Mouse (Mus musculus) brain, embryonic 14.5 days (tissue): ENCODE results near the gene Rtn4r. TPM values are rescaled to one million over a fixed set of nuclear protein-coding genes. Genes with fewer than 3 reads are reported as not detected.

Experiments
- DNase-seq: peaks from one replicate; pipeline ENCODE4 v3.0.0-alpha.2; 2011; ENCODE audit warnings: low read depth
- CTCF ChIP-seq: fragments of 200-500 bp; IDR thresholded peaks from 2 replicates; pipeline ENCODE4 v1.5.1; 2012; ENCODE audit warnings: inconsistent platforms, mild to moderate bottlenecking, moderate library complexity, borderline replicate concordance; ENCODE audit not compliant: insufficient read depth, insufficient read length; ENCODE audit errors: extremely low read depth
- POLR2A ChIP-seq: fragments of 200-500 bp; IDR thresholded peaks from 2 replicates; pipeline ENCODE4 v1.6.1; 2012; ENCODE audit warnings: mild to moderate bottlenecking, inconsistent platforms, borderline replicate concordance; ENCODE audit not compliant: poor library complexity, insufficient read depth, insufficient read length, severe bottlenecking; ENCODE audit errors: extremely low read depth
- polyA plus RNA-seq: library from polyadenylated mRNA; depleted of rRNA; stranded (reverse); fragments of >200 nt; gene quantifications from 2 replicates; pipeline ENCODE4 v1.2.3, GENCODE M21; 2012

The Rtn4r gene
- polyA plus RNA-seq, 1 experiment: 50.3 TPM

DNA sequence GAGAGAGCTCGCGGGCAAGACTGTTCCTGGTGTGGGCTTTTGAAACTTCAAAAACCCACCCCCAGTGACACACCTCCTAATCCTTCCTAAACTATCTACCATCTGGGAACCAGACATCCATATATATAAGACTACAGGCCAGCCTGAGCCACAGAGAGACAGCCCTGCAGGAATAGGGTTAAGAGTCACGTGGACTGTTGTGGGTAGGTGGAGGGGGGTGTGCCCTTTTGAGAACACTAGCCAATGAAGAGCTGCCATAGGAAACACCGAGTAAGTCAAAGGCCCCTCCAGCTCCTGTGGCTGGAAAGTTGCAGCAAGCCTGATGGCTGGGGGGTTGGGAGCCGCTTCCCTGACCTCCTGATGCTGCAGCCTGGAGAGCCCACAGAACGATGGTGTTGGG, 23.6 kb upstream of the Rtn4r start:
- DNase-seq: no peak
- no peak for TF ChIP-seq POLR2A
- no peak for TF ChIP-seq CTCF

DNA sequence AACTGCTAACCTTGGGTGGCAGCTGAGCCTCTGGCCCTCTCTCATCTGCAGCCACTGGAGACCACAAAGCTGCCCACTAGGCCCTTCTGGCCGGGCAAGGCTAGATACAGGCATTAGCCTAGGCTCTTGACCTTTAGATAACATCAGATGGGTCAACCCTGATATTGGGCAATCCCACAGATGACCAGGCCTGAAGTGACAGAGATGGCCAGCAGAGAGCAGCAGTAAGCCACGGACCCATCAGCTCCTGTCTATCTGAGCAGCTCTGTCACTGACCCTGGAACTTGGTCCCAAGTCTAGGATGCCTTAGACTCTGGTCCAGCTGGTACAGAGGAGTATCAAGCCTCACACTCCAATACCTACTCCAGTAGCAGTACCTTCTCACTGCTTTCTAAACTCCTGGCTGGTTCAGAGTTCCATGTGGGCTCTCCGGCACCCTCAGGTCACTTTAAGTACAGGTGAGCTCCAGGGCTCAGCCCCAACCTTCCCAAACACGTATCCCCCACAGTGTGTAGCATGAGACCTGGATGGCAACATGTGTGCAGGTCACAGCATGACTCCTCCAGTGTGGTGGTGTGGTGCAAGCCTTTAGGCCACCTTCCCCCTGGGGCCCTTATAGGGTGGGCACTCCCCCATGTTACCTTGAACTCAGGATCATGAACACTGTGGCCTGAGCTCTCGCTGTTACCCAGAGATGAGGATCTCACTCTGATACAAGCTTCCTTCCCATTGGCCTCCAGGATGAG, 19.0 kb upstream of the Rtn4r start:
- peak; percentile 67 for DNase-seq
- TF ChIP-seq POLR2A (no peak), CTCF (peak; percentile 89)

DNA sequence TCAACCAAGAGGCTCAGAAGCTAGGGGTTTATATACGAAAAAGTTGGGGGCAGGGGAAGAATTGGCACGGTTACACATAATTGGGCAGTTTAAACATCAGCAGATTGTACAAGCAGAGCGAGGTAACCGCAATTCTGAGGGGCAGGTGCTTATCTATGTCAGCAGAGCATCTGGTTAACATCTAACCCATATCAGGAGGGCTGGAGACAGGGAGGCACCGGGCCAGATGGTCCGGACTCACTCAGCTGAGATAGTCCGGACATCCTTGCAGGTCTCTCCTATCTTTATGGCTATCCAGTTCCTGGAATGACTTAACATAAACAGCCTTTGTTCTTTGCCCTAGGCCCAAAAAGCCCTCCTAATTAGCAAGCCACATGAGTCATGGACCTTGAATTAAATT, 16.4 kb upstream of the Rtn4r start:
- DNase-seq: no peak
- TF ChIP-seq CTCF (no peak), POLR2A (no peak)

DNA sequence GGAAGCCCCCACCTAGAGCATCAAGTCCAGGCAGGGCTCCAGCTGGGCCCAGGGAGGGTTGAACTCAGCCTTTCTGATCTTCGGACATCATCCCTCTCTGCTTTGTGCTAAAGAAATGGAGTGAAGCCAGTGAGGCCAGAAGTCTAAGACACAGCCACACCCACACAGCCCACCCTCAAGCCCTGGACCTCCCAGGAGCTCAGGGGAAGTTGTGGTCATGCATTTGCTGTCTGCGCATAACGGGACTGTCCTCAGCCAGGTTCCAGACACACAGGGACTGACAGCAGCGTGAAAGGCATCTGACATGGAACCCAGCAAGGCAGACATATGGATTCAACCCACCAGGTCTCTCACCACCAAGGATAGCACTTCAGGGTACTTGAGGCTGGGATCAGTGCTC, 11.0 kb upstream of the Rtn4r start:
- DNase-seq: no peak
- TF ChIP-seq POLR2A: no peak
- no peak for TF ChIP-seq CTCF

GRCm38 (mm10) chr16:18118285-18118684, 9.2 kb upstream of the Rtn4r start:
- DNase-seq: no peak
- TF ChIP-seq POLR2A (no peak), CTCF (no peak)

DNA sequence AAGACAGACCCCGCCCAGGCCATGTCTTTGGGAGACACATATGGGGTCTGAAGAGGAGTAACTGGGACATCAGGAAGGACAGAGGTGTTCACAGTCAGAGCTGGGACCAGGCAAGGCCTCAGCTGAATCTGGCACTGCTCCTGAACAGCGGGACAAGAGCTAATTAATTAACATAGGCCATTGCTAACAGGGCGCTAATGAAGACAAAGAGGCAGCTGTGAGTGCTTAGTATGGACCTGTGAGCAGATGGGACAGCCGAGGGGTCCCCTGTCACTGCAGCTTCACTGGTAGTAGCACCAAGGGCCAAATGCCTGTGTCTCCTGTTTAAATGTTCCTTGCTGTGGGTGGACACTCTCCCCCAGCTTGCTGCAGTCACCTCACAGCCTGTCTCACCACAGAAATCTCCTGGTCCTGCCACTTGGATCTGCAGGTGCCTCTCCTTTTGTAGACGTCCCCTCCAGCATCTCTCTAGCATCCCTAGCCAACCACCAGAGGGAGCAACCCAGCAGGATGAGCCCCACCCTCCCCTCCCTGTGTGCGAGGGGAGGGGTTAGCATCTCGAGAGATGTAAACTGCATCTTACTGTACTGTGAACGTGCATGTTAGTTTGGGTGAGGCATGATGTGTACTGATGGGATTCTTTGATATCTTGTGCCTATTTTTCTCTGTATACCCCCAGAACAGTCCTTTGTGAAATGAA, 8.3 kb upstream of the Rtn4r start:
- DNase-seq: peak; percentile 90
- TF ChIP-seq POLR2A (no peak), CTCF (peak; percentile 78)

GRCm38 (mm10) chr16:18122740-18123139, 4.7 kb upstream of the Rtn4r start:
- no peak for TF ChIP-seq POLR2A
- TF ChIP-seq CTCF: no peak
- no peak for DNase-seq

DNA sequence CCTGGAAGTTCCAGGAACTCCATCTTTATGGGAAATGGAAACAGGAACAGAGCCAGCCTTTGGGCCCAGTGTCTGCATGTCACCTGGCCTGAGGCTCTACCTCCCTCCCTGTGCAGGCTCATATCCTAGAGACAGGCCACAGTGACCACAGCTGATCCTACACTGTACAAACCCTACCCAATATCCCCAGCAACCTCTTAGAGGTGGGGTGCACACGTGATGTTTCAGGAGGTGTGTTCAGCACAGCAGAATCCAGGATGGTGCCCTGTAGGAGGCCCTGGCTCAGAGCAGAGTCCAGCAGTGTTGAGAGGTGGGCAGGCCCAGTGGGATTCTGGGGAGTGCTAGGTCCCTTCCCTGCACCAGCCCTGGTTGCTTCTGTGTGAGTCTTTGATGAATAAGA, 4.0 kb upstream of the Rtn4r start:
- TF ChIP-seq POLR2A: no peak
- TF ChIP-seq CTCF: no peak
- DNase-seq: no peak

DNA sequence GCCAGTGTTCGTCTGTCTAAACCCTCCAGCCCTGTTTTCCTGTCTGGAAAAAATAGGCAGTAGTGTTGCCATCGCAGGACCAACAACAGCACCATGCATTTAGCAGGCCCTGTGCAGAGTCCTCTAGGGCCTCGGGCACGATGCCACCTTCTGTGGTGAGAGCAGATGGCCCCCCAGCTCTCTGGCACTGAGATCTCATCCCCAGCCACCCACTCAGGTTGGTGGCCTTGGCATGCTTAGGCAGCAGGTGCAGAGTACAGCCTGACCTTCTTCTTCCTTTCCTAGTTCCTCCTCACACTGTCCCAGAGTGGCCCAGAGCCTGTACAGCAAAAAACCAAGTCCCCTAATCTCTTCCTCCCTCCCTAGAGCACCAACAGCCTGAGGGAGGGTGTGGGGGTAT, 3.4 kb upstream of the Rtn4r start:
- peak; percentile 39 for DNase-seq
- TF ChIP-seq CTCF: no peak
- TF ChIP-seq POLR2A: no peak

DNA sequence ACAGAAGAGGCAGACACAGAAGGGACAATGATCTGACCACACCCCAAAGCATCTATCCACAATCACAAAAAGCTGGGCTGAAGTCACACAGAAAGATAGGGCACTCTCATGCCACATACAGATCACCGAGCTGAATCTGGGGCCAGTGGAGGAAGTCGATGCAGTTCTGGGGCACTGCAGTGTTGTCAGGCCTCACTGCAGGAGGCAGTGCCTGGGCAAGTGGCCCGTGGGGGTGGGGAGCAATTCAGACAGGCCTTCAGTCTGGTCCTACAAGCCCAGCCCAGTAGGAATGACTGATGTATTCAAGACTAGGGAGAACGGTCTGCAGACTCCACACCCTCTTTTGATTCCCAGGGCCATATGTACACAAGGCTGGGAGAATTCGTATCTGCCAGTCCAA, 2.8 kb upstream of the Rtn4r start:
- DNase-seq: peak; percentile 18
- TF ChIP-seq POLR2A (no peak), CTCF (no peak)

GRCm38 (mm10) chr16:18125131-18125530, 2.3 kb upstream of the Rtn4r start:
- DNase-seq: no peak
- no peak for TF ChIP-seq POLR2A
- no peak for TF ChIP-seq CTCF

DNA sequence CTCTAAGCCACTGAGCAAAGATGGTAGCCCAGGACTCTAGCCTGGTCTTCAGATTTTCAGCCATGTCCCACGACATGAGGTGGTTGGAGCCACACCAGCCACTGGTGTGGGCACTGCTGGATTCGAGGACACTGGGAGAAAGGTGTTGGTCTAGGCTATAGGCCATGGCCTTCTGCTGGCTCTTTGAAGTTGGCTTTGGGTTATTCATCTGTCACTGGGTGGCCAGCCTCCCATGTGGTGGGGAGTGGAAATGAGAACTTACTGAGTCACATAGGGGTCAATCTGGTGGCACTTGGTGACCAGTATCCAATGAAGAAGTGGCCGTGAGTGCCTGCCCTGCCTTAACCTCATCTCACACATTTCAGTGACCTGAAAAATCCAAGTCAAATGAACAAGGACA, 1.2 kb upstream of the Rtn4r start:
- no peak for DNase-seq
- TF ChIP-seq POLR2A (no peak), CTCF (no peak)
